Mouse (Mus musculus) erythroid progenitor cell, adult 5-6 weeks (primary cell): ENCODE results near the gene Ngly1. TPM values are rescaled to one million over a fixed set of nuclear protein-coding genes. Genes with fewer than 3 reads are reported as not detected.

Experiments
- ATAC-seq: replicated peaks from 2 replicates; pipeline ENCODE4 v1.8.0; 2016; ENCODE audit warnings: moderate number of reproducible peaks, mild to moderate bottlenecking, moderate TSS enrichment, inconsistent platforms; ENCODE audit not compliant: poor library complexity, low FRiP score, severe bottlenecking
- total RNA-seq, 2 experiments: library from RNA; stranded (forward) in 1 of 2; stranded (reverse) in 1 of 2; fragments of 150-400 nt in 1 of 2; fragments of 186-747, 209-891 nt in 1 of 2; gene quantifications; 2 replicates each; pipeline versions ENCODE4 v1.2.3 to v1.2.4; 2015 to 2017; ENCODE audit warnings: low replicate concordance in 2 of 2

The Ngly1 gene
- total RNA-seq, 2 experiments from 2014 or later = 30.8 to 58.3 TPM

- no peak for ATAC-seq
These were observed 75.3 kb downstream of the Ngly1 start for GRCm38 (mm10) chr14:16324394-16324793.

GRCm38 (mm10) chr14:16325208-16325607 lies 76.1 kb downstream of the Ngly1 start:
- no peak for ATAC-seq

GRCm38 (mm10) chr14:16328531-16328930 lies 79.5 kb downstream of the Ngly1 start:
- ATAC-seq = no peak

- no peak for ATAC-seq
These were observed 79.9 kb downstream of the Ngly1 start for GRCm38 (mm10) chr14:16328959-16329480.

GRCm38 (mm10) chr14:16329756-16330155 lies 80.7 kb downstream of the Ngly1 start:
- no peak for ATAC-seq

GRCm38 (mm10) chr14:16334260-16334659 lies 85.2 kb downstream of the Ngly1 start:
- ATAC-seq = no peak

GRCm38 (mm10) chr14:16335835-16336417 lies 86.8 kb downstream of the Ngly1 start:
- ATAC-seq = 0 out of 2 replicates have a peak, but pooled peaks have one; percentile 19

- no peak for ATAC-seq
These were observed 98.4 kb downstream of the Ngly1 start for GRCm38 (mm10) chr14:16347505-16347904.

GRCm38 (mm10) chr14:16359704-16360103 lies 110.6 kb downstream of the Ngly1 start:
- ATAC-seq = no peak

Other genes with a start within 250 kb of the Ngly1 start
- 1.1 and 1.3 TPM in 2 replicates for gene Oxsm, start 528 bp downstream of the Ngly1 start, total RNA-seq (2015; ENCODE audit: low replicate concordance)
- gene Oxsm, start 528 bp downstream of the Ngly1 start, total RNA-seq (2017; ENCODE audit: low replicate concordance) = 4.0 and 6.0 TPM in 2 replicates
- 44.7 and 55.3 TPM in 2 replicates for gene Top2b, start 115.9 kb downstream of the Ngly1 start, total RNA-seq (2015; ENCODE audit: low replicate concordance)
- gene Top2b, start 115.9 kb downstream of the Ngly1 start, total RNA-seq (2017; ENCODE audit: low replicate concordance) = 84.9 and 133 TPM in 2 replicates